Mouse (Mus musculus) mesoderm, embryonic 11.5 days (tissue): Measurements from ENCODE around the gene Srrt.
"Not testable (repeated sequence)": the region's sequence is repeated elsewhere in the genome, so short reads cannot be mapped to it uniquely, and the experiment has no call there.

ENCODE experiments used
- DNase-seq: peaks from one replicate; pipeline ENCODE4 v3.0.0-alpha.2; 2012; ENCODE audit warnings: low read depth, low spot score

Srrt gene

DNA sequence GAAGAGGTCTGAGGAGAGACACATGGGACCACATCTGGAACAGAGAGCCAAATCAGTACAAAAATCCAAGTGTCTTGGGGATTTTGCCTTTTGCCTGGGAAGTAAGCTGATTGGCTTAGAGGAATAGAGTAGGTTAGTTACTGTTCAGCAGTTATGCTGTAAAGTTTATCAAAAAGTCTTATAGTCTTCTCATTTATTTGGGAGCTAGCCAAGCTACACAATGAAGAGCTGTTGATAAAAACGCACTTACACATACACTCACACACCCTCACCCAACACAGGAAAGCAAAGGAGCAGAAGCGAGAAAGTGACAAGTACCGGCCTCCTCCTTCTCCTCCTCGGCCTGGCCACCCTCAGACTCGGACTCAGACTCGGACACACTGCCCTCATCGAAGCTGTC is 8.2 kb downstream of the Srrt start:
- no peak for DNase-seq

DNA sequence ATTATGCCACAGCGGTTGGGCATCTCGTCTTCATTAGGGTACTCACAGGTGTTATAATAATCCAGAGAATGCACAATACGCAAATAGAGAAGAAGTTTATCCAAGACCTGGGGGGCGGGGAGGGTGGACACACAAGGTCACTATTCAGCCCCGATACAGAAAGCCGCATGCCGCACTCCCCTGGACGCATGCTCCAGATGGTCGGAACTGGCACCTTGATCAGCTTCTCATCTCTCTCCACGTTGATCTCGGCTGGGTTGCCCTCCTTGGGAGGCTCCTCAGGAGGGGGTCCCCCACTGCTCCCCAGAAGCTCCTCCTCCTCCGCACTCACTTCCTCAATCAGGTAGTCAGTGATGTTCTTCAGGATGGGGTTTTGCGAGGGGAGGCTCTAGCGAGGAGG is 10.3 kb downstream of the Srrt start:
- DNase-seq, result no peak

DNA sequence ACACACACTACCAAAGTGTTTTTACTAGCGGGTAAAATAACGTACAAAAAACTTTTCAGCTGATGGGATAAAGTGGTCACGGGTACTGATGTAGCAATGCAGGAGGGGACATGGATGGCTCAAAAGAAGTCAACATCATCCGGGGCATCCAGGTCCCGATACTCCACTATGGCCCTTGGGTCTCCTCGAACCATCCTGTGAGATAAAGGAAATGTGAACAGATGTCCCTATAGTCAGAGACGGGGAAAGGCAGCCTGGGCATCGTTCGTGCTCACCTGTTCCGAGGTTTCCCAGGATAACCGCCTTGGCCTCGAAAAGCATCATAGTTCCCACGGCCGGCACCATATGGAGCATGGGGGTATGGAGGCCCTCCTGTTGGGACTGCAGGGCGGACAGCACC is 11.8 kb downstream of the Srrt start:
- no peak for DNase-seq

DNA sequence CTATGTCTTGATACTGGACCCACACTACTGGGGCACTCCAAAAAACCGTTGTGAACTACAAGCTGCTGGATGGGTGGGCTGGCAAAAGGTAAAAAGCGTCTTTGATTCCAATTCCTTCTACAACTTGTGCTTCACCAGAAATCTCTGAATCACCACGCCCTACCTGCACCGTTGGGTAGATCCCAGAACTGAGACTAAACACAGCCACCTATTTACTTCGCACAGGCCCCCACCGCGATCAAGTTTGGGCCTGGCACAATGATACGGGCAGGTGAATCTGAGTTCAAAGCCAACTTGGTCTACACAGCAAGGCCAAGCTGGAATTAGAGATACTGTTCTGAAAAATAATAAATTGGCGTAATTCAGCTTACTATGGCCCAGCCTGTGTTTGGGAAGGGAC is 12.2 kb downstream of the Srrt start:
- no peak for DNase-seq

DNA sequence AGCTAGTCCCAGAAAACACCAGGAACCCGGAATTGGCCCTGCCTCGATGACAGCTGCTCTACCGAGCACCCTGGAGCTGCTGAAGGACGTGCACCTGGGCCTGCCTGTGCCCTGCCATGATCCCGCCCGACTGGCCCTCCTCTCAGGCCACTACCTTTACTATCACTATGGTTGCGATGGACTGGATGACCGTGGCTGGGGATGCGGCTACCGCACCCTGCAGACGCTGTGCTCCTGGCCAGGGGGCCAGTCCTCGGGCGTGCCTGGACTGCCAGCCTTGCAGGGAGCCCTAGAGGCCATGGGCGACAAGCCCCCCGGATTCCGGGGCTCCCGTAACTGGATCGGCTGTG is 12.8 kb downstream of the Srrt start:
- no peak for DNase-seq

DNA sequence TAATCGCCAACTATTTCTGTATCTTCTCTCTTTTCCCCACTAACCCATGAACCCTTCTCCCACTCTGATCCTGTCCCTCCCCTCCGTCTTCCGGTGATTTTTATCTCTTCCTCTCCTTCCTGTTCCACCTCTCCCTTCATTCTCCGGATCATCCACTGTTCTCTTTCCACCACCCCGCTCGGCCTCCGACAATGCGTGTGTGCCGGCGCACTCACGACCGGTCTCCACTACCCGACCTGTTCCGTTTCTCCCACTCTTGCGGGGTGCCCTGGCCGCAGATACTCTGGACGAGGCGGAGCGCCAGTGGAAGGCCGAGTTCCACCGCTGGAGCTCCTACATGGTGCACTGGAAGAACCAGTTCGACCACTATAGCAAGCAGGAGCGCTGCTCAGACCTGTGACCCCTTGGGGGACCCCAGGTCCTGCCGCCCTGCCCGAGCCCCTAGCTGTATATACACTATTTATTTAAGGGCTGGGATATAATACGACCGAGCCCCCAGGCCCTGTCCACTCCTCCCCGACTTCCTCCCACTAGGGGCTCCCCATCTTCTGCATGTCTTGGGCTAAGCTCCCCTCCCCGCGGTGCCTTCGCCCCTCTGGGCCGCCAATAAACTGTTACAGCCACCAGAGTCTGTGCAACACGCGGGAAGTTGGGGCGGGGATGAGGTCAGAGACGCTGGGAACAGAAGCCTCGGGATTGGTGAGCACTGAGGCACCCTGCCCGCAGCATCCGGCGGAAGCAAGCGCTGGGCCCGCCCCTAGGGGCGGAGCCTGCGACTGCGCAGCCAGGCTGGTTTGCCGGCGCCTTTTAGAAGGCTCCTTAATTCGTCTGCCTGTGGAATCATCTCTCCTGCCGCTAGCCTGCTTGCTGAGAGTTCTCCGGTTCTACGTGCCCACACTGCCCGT is 13.4 kb downstream of the Srrt start, which contains the start of gene Ufsp1:
TSS of gene Ufsp1 (plus strand) at position 791 of the 905 bp plus-strand sequence.
- peak; percentile 97 for DNase-seq

DNA sequence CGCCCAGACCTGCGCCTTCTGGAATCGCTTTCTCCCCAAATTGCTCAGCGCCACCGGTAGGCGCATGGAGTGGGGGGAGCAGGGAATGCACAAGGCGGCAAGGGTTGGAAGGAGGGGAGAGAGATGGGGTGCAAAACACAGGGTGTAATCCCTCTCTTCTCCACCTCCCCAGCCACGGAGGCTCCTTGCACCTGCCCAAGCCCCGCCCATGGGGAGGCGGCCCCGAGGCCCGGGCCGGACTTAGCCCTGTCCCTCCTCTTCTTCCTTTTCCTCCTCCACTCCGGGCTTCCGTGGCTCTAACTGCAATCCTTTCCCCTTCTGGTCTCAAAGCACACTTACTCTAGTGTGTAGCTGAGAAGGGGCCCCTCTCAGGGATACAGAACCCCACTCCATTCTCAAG is 14.2 kb downstream of the Srrt start:
- DNase-seq, result peak; percentile 68

DNA sequence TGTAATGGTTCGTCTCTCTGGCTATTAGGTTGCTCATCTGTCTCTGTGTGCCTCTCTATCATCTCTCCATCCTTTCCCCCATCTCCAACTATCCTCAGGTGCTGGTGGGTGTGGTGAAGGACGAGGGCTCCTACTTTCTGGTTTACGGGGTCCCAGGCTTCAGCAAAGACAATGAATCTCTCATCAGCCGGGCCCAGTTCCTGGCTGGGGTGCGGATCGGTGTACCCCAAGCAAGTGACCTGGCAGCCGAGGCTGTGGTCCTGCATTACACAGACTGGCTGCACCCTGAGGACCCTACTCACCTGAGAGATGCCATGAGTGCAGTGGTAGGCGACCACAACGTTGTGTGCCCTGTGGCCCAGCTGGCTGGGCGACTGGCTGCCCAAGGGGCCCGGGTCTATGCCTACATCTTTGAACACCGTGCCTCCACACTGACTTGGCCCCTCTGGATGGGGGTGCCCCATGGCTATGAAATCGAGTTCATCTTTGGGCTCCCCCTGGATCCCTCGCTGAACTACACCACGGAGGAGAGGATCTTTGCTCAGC is 16.0 kb downstream of the Srrt start:
- no peak for DNase-seq

DNA sequence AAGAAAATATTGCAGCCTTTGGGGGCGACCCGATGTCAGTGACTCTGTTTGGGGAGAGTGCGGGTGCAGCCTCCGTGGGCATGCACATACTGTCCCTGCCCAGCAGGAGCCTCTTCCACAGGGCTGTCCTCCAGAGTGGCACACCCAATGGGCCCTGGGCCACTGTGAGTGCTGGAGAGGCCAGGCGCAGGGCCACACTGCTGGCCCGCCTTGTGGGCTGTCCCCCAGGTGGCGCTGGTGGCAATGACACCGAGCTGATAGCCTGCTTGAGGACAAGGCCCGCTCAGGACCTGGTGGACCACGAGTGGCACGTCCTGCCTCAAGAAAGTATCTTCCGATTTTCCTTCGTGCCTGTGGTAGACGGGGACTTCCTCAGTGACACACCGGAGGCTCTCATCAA is 16.8 kb downstream of the Srrt start:
- no peak for DNase-seq

DNA sequence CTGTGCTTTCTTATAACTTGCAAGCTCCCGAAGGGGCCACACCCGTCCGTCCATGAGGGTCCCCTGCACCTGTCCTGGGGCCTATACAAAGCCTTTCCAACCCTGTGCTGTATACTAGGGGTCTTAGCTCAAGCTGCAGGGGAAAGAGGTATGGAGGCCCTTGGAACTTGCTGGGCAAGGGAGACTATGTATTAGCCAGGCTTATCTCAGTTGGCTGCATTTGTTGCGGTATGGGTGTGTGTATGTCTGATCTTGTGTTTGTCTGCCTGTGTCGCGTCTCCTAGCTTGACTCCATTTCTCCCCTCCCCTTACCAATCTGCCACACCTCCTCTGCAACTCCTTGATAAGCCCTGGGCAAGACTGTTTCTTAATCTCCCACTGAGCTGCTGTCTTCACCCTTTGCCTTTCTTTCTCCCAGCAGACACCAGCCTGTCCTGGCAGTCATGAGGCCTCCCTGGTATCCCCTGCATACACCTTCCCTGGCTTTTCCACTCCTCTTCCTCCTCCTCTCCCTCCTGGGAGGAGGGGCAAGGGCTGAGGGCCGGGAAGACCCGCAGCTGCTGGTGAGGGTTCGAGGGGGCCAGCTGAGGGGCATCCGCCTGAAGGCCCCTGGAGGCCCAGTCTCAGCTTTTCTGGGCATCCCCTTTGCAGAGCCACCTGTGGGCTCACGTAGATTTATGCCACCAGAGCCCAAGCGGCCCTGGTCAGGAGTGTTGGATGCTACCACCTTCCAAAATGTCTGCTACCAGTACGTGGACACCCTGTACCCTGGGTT is 17.7 kb downstream of the Srrt start:
- DNase-seq, result no peak

DNA sequence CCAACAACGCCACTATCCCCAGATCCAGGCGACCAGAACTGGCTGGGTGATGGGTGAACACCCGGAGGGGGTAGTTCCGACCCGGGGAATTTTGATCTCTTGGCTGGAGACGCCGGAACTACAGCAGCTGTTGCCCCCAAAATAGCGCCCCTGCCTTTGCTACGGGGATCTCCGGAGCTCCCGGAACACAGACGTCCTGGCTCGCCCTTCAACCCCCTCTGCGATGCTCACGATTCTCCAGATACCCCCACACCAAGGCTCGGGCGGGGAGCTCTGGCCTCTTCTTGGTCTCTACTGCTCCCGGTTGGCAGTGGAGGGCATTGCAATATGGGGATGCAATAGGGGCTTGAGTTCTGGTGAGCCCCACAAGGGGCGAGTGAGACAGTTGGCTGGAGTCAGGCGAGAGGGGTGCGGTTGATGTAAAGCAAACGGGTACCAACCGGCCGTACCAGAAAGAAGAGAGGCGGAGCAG is 18.4 kb downstream of the Srrt start:
- DNase-seq, result peak; percentile 73

DNA sequence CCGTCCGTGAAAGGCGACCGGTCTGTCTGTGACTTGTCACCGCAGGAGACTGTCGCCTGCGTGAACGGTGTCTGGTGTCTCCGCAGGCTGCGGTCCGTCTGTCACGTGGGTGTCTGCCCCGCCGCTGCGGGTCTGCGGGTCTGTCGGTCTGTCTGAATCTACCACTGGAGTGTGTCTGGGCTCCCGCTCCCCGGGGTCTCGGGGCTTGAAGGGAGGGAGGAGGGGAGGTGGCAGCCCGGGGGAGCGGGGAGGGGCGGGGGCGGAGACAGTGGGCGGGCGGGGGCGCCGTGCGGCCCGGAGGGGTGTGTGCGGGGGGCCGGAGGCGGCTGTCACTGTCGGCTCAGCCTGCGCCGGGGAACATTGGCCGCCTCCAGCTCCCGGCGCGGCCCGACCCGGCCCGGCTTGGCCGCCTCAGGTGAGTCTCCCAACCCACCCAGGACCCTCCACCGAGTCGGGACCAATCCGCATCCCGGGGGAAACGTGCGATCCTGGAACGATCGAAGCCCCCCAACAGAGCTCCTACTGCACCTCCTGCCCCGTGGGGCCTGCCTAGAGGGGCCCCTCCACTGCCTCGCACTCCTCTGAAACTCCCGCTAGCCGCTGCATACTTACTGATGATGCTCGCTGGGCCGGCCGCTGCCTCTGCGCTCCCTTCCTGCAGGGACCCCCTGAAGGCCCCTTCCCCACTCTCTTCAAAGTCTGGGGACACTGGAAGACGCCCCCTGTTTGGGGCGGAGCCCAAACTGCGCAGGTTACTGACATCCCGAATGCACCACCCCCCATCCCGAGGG is 19.3 kb downstream of the Srrt start:
- DNase-seq, result no peak

DNA sequence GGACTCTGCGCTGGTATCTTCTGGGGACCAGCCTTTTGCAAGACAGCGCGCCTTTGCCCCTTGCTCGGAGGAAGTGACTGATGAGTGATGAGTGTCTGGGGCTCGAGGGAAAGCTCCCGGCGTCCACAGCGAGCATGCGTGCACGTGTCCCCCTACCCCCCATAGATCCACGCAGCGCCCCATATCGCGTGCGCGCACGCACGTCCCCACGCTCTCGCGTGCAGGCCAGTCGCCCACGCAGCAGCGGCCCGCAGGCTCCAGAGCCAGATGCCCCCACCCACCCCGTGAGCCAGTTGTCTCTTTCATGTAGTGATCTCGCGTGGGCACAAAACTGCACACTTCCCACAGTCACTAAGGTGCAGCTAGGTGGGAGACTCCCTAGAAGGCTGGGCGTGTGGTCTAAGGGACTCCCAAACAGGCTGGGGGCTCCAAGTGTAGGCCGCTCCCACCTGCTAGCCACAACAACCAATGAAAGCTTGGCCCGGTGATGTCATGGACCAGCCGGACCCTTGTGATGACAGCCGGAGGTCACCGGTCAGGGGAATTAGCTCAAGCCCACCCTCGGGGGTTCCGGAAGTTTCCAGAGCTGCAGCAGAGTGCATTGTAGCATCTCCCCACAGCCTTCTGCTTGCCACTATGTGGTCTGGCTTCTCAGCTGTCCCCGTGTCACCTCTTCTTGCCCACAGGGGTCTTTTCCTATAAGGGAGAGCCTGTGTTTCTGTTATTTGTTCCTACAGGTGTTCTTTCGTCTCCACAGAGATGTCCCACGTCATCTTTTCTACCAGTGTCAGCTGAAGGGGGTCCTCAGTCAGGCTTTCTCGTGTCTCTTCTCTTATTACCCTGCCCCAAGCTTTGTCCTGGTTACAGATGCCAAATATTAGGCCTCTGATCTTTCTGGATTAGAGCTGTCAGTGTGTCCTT is 20.2 kb downstream of the Srrt start, which contains the start of gene Ache:
TSS of gene Ache (plus strand) at position 488 of the 921 bp plus-strand sequence.
- peak; percentile 53 for DNase-seq

DNA sequence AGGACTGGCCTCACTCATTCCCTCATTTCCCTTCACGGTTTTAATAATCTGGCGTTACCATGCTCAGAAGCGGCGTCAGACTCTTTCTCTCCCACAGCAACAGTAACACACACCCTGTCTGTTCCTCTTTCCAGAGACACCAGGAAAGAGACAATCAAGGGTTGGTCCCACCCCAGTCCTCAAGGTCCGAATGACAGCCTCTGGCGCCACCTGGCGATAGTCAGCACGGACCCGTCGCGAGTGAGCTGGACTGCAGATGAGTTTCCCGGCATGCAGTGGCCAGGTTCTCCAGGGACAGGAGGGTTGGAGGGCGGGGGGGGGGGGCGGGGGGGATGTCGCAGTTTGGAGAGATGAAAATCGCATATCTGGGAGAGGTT is 20.8 kb downstream of the Srrt start:
- DNase-seq, result peak; percentile 86

DNA sequence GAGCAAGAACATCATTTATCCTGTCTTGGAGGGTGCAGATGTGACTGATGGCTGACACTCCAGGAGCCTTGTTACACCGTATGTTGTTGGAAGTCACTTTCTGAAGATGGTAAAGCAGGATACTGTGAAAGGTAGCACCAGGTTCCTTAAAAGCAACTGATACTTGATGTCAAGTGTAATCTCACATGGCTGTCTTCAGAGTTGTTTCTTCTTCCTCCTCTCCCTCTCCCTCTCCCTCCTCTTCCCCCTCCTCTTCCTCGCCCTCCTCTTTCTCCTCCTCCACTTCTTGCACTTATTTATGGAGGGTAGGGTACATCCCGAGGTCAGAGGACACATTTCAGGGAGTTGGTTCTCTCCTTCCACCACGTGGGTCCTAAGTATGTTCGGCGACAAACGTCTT is 21.5 kb downstream of the Srrt start:
- no peak for DNase-seq

DNA sequence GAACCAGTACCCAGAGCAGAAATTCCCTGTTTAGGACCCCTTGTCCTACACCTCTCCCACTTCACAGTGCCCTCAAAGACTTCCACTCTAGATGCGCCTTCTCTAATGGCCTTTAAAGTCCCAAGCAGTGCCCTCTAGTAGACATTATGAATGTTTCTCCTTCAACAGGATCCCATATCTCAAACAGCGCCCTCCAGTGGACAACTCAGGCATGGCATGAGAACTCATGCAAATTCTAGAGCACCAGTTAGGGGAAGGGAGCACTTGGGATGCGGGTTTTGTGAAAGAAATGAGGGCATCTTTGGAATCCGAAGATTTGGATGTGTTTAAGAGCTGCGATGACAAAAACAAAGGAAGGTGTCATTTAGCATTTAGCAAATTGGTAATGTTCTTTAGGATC is 22.4 kb downstream of the Srrt start:
- peak; percentile 57 for DNase-seq

DNA sequence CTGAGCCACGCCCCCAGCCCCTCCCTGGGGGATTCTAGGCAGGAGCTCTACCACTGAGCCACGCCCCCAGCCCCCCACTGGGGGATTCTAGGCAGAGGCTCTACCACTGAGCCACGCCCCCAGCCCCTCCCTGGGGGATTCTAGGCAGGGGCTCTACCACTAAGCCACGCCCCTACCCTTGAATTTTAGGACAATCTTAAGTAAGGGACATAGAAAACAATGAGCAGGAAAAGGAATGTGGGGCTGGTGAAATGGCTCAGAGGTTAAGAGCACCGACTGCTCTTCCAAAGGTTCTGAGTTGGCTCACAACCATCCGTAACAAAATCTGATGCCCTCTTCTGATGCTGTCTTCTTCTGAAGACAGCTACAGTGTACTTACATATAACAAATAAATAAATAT is 23.1 kb downstream of the Srrt start:
- DNase-seq, result not testable (repeated sequence)

DNA sequence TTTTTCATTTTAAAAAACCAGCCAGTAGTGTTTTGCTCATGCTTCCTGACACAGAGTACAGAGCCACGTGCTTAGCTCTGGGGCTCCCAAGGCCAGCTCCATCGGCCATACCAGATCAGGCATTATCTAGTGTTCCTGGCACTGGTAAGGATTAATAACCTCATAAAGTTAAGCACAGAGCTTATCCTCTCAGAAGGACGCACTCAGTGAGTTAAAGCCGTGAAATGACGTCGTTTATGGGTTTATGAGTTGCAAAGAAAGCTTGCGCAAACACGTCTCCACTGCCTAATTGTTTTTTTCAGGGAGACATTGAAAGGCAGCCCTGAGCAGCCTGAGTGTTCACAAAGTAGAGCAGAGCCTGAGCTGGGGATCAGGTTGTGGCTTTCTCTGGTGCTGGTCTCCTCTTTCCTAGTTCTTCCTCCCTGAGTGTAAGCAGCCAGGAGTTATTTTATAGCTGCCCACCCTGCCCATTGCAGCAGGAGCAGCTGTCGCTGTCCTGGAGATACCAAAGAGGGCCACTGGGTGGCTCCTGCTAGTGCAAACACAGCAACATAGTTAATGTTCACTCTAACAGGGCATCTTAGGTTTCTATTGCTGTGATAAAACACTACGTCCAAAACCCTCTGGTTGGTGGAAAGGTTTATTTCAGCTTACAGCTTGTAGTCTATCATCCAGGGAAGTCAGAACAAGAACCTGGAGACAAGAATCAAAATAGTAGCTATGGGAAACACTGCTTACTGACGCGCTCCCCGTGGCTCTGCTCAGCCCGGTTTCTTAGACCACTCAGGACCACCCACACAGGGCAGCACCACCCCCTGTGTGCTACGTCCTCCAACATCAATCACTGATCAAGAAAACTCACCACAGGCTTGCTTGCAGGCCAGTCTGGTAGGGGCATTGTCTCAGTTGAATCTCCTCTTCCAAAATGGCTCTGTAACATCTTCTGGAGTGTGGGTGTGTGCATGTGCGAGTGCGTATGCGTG is 29.8 kb downstream of the Srrt start:
- peak; percentile 64 for DNase-seq
